Mouse (Mus musculus) layer of hippocampus, postnatal 10 days (tissue): ENCODE measurements around the gene Neu1. TPM values are rescaled to one million over a fixed set of nuclear protein-coding genes. Genes with fewer than 3 reads are reported as not detected.
"Not testable (repeated sequence)": the region's sequence is repeated elsewhere in the genome, so short reads cannot be mapped to it uniquely, and the experiment has no call there.

Experiments
- DNase-seq, 2 experiments: peaks; one replicate each; pipeline ENCODE4 v3.0.0; 2021; ENCODE audit warnings: low spot score in 2 of 2
- long read RNA-seq: library from polyadenylated mRNA; stranded (forward); transcript quantifications from one replicate; pipeline ENCODE4 v2.0.0, GENCODE M21; 2023
- total RNA-seq, 2 experiments: library from RNA; stranded (reverse); gene quantifications; 2 replicates each; pipeline ENCODE4 v1.2.3; 2021

The Neu1 gene
- 10 to 100 TPM; 23.6 to 24.4 TPM for total RNA-seq
- long read RNA-seq, transcript Neu1-201 (6 exons, 2,474 nt): major isoform, 16 of 24 reads
- long read RNA-seq, partial matches to known transcripts: 4 of 24 reads
- long read RNA-seq, other reads (novel, unspliced or antisense): 0 of 24 reads

- DNase-seq: peak; percentile 98
Measured at GRCm38 (mm10) chr17:34931061-34931734, at the start of gene Neu1. TSS of gene Neu1 (plus strand) at chr17:34931253.

DNA sequence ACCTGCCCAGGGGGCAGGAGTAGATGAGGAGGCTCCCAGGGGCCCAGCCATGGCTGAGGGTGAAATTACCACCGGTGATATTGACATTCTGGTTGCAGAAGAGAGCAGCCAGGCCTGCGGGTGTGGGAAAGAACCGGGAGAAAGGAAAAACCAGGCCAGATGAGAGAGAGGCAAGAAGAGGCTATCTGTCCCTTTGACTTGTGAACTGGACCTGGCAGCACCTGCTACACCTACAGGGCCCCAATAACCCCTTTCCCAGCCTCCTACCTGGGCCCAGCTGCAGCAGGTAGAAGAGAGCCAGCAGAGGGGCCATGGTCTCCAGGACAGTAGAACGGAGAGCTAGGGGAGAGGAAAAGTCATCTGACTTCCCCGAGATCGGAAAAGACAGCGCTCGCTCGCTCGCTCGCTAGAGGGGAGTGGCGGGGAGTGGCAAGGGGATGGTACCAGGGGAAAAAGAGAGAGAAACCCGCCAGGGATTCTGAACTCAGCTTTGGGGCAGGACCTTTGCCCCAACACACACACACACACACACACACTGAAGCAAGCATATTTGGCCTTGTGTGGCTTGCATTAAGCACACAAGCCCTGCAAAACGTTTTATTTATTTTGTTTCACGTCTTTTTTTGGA, 49.3 kb upstream of the Neu1 start, which contains the start of gene Gm20547:
TSS of gene Gm20547 (minus strand) at position 360 of the 628 bp plus-strand sequence.
- DNase-seq: no peak

DNA sequence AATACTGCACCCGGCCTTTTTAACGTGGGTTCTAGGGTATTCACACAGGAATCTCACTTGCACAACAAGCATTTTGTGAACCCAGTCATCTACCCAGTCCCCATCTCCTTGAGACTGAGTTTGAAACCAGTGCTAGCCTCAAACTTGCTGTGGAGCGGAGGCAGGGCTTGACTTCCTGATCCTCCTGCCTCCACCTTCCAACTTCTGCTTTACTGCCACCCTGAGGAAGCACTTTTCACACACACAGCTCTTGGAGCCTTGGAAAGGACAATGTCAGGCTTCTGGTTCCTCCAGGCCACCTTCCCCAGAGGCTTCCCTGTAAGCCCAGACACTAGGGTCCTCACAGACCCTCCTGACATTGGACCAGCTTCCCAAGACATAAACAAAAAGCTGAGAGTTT, 47.7 kb upstream of the Neu1 start:
- no peak for DNase-seq

GRCm38 (mm10) chr17:34884704-34885103, 46.3 kb upstream of the Neu1 start:
- DNase-seq: no peak

DNA sequence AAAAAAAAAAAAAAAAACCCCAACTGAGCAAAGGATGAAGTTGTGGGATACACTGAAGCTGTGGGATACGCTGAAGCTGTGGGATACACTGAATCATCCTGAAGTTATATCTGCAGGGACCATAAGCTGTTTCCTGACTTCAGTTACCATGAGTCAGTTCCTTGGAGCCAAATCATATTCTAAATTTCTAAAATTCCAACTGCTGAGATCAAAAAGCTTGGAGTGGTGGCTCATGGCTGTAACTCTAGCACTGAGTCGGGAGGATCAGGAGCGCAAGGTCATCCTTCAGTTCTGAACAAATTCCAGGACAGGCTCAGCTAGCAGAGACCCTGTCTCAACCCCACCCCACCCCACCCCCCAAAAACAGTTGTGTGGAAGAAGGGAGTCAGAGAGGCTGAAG, 45.4 kb upstream of the Neu1 start:
- no peak for DNase-seq

DNA sequence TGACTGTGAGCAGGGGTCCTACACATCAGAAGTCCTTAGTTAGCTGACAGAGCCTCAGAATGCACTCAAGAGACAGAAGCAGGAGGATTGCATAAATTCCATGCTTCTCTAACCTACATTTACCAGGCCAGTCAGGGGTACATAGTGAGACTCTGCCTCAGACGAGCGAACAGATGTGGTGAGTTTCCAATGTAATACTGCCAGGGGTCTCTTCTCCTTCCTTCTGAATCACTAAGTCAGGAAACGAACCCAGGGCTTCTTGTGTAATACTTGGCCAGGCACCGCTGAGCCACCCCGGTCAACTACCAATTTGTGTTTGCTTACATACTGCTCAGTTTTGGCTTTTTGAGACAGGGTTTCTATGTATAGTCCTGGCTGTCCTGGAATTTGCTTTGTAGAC, 43.1 kb upstream of the Neu1 start:
- DNase-seq: no peak

- no peak for DNase-seq
Measured at GRCm38 (mm10) chr17:34890074-34890743, 40.8 kb upstream of the Neu1 start.

- no peak for DNase-seq
Measured at GRCm38 (mm10) chr17:34891377-34891776, 39.7 kb upstream of the Neu1 start.

DNA sequence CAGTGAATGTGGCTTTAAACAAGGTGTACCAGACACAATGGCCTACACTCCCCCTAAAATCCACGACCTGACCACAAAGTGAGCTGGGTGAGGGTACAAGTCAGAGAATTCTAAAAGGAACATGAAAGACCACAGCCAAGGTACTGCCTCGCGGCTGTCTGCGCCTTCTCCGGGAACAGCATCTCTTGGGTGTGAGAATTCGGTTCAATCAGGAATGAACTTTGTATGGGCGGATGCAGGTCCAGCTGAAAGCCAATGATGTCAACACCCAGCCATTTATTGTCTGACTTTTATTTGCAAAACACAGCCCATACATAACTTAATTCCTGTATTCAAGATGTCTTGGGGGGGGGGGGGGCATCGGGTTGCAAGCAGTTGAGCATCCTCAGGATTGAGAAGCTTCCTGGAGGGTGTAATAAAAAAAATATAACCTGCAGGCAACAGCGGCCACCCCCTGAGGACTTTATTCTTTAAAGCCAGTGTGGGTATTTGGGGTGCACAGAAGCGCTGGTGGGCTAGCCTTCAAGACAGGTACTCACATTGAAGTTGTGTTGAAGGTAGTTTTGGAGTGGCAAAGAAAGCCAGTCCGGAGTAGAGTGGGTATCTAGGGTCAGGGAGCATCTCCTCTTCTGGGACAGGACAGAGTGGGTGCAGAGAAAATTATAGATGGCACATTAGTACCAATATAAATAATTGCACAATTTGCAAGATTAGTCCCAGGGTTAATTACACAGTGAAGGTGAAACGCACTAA, 37.8 kb upstream of the Neu1 start:
- DNase-seq: no peak

- peak; percentile 95 to 97 for DNase-seq
Measured at GRCm38 (mm10) chr17:34894074-34894597, 36.9 kb upstream of the Neu1 start.

DNA sequence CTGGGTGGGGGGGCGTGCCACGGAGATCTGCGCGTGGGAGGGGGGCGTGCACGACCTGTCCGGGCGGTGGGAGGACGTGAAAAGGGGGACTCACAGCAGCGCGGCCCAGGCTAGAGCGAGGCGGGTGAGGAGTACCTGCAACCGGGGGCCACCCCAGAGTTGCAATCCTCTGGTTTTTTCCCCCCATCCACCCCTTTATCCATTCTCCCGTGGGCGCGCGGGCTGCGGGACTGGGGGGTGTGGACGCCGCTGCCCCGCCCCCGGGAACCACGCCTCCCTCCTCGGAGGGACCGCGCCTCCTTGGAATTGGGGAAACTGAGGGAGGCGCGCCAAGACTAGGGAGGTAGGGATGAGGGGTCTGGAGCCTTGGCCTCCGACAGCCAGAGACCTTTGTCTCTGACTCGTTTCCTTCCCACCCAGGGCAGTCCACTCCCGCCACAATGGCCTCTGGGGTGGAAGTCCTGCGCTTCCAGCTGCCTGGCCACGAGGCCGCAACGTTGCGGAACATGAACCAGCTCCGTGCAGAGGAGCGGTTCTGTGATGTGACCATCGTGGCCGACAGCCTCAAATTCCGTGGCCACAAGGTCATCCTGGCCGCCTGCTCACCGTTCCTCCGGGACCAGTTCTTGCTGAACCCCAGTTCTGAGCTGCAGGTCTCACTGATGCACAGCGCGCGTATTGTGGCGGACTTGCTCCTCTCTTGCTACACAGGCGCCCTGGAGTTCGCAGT, 36.1 kb upstream of the Neu1 start:
- peak; percentile 61 to 72 for DNase-seq

DNA sequence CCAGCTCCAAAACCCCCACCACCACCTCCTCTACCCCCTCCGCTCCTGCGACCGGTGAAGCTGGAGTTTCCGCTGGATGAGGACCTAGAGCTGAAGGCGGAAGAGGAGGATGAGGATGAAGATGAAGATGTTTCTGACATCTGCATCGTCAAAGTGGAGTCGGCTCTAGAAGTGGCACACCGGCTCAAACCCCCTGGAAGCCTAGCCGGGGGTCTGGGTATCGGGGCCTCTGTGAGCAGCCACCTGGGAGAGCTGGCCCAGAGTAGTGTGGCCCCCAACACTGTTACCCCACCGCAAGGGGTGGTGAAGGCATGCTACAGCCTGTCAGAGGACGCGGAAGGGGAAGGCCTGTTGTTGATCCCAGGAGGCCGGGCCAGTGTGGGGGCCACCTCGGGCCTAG, 35.3 kb upstream of the Neu1 start:
- no peak for DNase-seq

DNA sequence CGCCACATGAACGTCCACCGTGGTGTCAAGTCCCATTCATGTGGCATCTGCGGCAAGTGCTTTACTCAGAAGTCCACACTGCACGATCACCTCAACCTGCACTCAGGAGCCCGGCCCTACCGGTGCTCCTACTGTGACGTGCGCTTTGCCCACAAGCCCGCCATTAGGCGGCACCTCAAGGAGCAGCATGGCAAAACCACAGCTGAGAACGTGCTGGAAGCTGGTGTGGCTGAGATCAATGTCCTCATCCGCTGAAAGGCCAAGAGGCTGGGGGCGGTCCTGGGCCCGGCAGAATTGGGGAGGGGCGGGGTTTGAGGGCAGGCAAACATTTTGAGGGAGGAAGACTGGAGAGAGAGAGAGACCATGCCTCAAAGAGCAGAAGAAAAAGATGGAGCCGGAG, 34.7 kb upstream of the Neu1 start:
- DNase-seq: no peak

- DNase-seq: peak; percentile 38 to 47
Measured at GRCm38 (mm10) chr17:34897373-34898159, 33.5 kb upstream of the Neu1 start.

DNA sequence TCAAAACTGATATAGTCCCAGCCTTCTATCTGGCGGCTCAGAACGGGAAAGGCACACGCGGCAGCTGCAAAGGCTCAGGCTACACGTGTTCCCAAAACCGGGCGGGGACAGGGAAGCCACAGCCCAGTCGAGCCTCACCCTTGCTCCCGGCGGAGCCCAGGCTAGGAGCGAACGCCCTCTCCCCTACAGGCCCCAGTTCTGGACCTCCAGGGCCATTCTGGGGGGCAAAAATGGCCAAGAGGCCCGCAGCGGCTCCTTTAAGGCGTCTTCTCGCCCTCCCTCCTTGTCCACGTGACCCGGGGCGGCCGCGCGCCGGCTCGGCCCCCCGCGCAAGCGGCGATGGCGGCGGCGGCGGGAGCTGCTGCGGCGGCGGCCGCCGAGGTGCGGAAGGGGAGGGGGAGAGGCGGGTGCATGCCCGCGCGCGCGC, 32.9 kb upstream of the Neu1 start, which contains the start of the genes C2 and Ehmt2:
TSS of gene C2 (minus strand) at position 106 of the 427 bp plus-strand sequence.
TSS of gene Ehmt2 (plus strand) at position 310 of the 427 bp plus-strand sequence.
- DNase-seq: peak; percentile 81 to 88

DNA sequence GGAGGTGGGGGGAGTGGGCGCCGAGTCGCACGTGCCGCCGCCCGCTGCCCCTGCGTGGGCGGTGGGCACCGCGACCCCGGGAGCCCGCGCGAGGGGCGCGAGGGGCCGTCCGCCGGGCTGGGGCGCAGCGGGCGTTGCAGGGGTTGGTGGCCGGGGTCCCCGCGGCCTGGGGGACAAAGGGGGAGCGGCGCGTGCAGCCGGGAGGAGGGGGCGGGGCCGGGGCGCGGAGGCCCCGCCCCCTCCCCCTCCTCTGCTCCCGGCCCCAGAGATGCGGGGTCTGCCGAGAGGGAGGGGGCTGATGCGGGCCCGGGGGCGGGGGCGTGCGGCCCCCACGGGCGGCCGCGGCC, 32.4 kb upstream of the Neu1 start:
- DNase-seq: no peak

DNA sequence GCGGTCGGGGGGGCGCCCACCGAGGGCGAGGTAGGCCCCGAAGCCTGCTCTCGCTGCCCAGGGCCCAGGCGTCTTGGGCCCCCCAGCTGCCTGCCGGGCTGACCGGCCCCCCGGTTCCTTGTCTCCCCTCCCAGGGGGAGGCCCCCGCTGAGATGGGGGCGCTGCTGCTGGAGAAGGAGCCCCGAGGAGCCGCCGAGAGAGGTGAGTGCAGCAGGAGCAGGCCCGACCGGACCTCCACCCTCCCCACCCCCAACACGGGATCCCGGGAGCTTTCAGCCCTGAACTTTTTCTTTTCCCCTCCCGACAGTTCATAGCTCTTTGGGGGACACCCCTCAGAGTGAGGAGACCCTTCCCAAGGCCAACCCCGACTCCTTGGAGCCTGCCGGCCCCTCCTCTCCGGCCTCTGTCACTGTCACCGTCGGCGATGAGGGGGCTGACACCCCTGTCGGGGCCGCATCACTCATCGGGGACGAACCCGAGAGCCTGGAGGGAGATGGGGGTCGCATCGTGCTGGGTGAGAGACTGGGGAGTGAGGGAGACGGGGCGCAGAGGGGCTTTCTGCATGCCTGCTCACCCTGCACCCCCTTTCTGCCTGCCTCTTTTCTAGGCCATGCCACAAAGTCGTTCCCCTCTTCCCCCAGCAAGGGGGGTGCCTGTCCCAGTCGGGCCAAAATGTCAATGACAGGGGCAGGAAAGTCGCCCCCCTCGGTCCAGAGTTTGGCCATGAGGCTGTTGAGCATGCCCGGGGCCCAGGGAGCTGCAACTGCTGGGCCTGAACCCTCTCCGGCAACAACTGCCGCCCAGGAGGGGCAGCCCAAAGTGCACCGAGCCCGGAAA, 31.8 kb upstream of the Neu1 start:
- DNase-seq: peak; percentile 45 to 54

GRCm38 (mm10) chr17:34899890-34900243, 31.2 kb upstream of the Neu1 start:
- no peak for DNase-seq

DNA sequence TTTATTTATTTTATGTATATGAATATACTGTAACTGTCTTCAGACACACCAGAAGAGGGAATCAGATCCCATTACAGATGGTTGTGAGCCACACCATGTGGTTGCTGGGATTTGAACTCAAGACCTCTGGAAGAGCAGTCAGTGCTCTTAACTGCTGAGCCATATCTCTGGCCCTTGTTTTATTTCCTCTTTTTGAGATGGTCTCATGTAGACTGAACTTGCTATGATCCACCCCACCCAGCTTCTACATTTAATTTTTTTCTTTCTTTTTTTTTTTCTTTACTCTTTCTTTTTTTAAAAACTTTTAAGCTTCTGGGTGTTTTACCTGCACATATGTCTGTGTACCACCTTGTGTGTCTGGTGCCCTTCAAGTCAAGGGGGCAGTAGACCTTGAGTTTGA, 30.2 kb upstream of the Neu1 start:
- DNase-seq: not testable (repeated sequence)
